Mouse (Mus musculus) erythroblast, embryonic 14.5 days (primary cell): ENCODE results near the gene Hoxd13.

ENCODE experiments used
- GATA1 ChIP-seq: IDR thresholded peaks from 2 replicates; pipeline ENCODE4 v1.6.1; 2012; ENCODE audit warnings: low read length, inconsistent platforms, mixed read lengths
- TAL1 ChIP-seq: IDR thresholded peaks from 3 replicates; pipeline ENCODE4 v1.6.1; 2012; ENCODE audit warnings: low read length, inconsistent platforms, mixed read lengths

- TF ChIP-seq GATA1 (no peak), TAL1 (no peak)
Observed at GRCm38 (mm10) chr2:74702820-74703219, 34.7 kb downstream of the Hoxd13 start.
